Mouse (Mus musculus) embryonic facial prominence, embryonic 12.5 days (tissue): ENCODE data around the gene Plcb4. TPM values are rescaled to one million over a fixed set of nuclear protein-coding genes. Genes with fewer than 3 reads are reported as not detected.

ENCODE experiments used
- ATAC-seq: fragments of 200-750 bp; cut with Nextera tagmentation; 2 replicates; pipeline ENCODE4 v1.8.0; 2017; ENCODE audit not compliant: insufficient number of reproducible peaks, insufficient read depth, low FRiP score, low TSS enrichment
- H3K27ac ChIP-seq: fragments of 300-500 bp; sonication (generic); 2 replicates; pipeline ENCODE4 v1.5.1; 2016; ENCODE audit warnings: mild to moderate bottlenecking
- H3K27me3 ChIP-seq: fragments of 300-500 bp; sonication (generic); 2 replicates; pipeline ENCODE4 v1.6.1; 2016; ENCODE audit warnings: mild to moderate bottlenecking, moderate library complexity
- H3K36me3 ChIP-seq: fragments of 300-500 bp; sonication (generic); 2 replicates; pipeline ENCODE4 v1.6.1; 2016; ENCODE audit warnings: mild to moderate bottlenecking
- H3K4me1 ChIP-seq: fragments of 300-500 bp; sonication (generic); 2 replicates; pipeline ENCODE4 v1.6.1; 2016
- H3K4me2 ChIP-seq: fragments of 300-500 bp; sonication (generic); replicated peaks from 2 replicates; pipeline ENCODE4 v1.6.1; 2016; ENCODE audit warnings: mild to moderate bottlenecking, moderate library complexity
- H3K4me3 ChIP-seq: fragments of 300-500 bp; sonication (generic); 2 replicates; pipeline ENCODE4 v1.5.1; 2016; ENCODE audit warnings: mild to moderate bottlenecking
- H3K9ac ChIP-seq: fragments of 300-500 bp; sonication (generic); 2 replicates; pipeline ENCODE4 v1.6.1; 2016; ENCODE audit warnings: mild to moderate bottlenecking, moderate library complexity
- H3K9me3 ChIP-seq: fragments of 300-500 bp; sonication (generic); 2 replicates; pipeline ENCODE4 v1.6.1; 2016; ENCODE audit warnings: mild to moderate bottlenecking, moderate library complexity
- WGBS: fragments of 180-500 bp; shearing (Covaris S2); methylation state at CpG from one replicate; pipeline ENCODE4 v1.1.7; 2016; 5-methylcytosine and 5-hydroxymethylcytosine counted together
- polyA plus RNA-seq: library from polyadenylated mRNA; unstranded; fragments of >200 nt; fragmentation: Nextera tagmentation; extraction: Ambion mirVana; gene quantifications from 2 replicates; pipeline ENCODE4 v1.2.1, GENCODE M21; 2016

Plcb4 gene
- polyA plus RNA-seq, 1 experiment from 2014 or later, result 18.7 TPM

DNA sequence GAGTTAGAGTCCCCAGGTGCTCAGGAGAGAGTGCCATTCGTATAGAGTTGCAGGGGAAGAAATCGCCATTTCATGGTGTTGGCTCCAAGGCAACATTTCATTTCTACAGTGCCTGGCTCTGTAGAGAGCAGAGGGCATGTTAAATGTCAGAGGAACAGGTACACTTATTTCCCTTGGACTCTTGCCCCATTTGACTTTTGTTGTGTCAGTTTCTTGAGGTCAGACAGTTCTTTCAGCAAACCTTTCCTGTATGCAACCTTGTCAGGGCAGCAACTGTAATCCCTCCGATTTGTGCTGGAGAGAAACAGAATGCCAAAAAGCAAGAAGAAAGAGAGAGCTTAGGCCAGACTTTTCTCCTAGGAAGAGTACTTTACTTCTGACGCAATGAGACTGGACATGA is 189.4 kb downstream of the Plcb4 start:
- H3K27me3 ChIP-seq, result no peaks in the 10 kb centered on the region
- H3K36me3 ChIP-seq, result no peaks in the 10 kb centered on the region
- no peak overlapping the region for H3K9ac ChIP-seq
- no peaks in the 10 kb centered on the region for H3K9me3 ChIP-seq
- H3K27ac ChIP-seq, result no peak overlapping the region
- no peak overlapping the region for H3K4me3 ChIP-seq
- ATAC-seq, result no peak
- 70% methylated on average over 4 of the region's 4 CpGs for WGBS
- no peaks in the 10 kb centered on the region for H3K4me1 ChIP-seq
- no peak overlapping the region for H3K4me2 ChIP-seq

GRCm38 (mm10) chr2:135851964-135852363 is 193.2 kb downstream of the Plcb4 start:
- Histone ChIP-seq H3K4me1 (0 out of 2 replicates have a peak, but pooled peaks cover 8% of the 10 kb centered on the region), H3K27ac (no peak overlapping the region)
- WGBS, result 74% methylated on average over 5 of the region's 5 CpGs

DNA sequence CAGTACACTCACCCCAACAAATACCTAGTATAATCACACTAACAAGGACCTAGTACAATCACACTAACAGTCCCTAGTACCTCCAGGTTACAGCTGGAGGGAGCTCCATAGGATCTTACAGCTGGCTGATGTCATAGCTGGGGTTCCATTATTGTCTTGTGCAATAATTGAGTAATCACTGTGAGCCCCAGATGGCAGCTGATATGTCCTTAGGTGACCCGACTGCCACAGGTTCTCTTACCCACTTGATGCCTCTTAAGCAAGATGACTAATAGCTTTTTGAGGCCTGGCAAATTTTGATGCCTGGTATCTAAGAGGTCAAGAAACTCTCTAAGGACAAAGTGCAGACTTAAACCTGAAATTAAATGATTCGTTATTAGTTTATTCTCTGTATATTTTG is 194.3 kb downstream of the Plcb4 start:
- H3K4me2 ChIP-seq, result no peak overlapping the region
- no peak overlapping the region for H3K9ac ChIP-seq
- no peak for ATAC-seq
- H3K4me1 ChIP-seq, result 0 out of 2 replicates have a peak, but pooled peaks cover 8% of the 10 kb centered on the region
- H3K4me3 ChIP-seq, result no peak overlapping the region
- H3K27me3 ChIP-seq, result no peaks in the 10 kb centered on the region
- 82% methylated on average over 2 of the region's 2 CpGs for WGBS
- H3K9me3 ChIP-seq, result no peaks in the 10 kb centered on the region
- H3K27ac ChIP-seq, result no peak overlapping the region
- H3K36me3 ChIP-seq, result no peaks in the 10 kb centered on the region

More at GRCm38 (mm10) chr2:135851964-135852363, 193.2 kb downstream of the Plcb4 start:
- Histone ChIP-seq H3K4me2 (no peak overlapping the region), H3K9me3 (no peaks in the 10 kb centered on the region), H3K4me3 (no peak overlapping the region), H3K36me3 (no peaks in the 10 kb centered on the region), H3K27me3 (no peaks in the 10 kb centered on the region), H3K9ac (no peak overlapping the region)
- no peak for ATAC-seq

DNA sequence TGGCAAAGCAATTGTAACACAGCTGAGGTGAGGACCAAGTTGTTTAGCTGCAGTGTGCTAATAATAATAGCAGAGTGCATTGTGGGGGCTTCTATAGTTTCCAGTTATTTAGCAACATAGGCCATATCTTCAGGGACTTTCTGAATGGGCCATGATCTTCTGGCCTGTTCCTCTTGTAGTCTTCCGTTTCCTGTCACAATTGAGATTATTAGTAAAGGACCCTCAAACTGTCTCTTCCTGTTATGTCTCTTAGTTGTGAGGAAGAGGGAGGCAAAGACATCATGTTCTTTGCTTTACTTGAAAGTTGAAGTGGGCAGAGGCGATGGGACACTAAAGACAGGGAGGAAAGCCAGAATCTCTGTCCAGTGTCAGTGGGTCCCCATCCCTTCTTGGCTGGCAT is 195.2 kb downstream of the Plcb4 start:
- 86% methylated on average over 2 of the region's 2 CpGs for WGBS
- no peaks in the 10 kb centered on the region for H3K36me3 ChIP-seq
- no peak overlapping the region for H3K4me2 ChIP-seq
- H3K4me3 ChIP-seq, result no peak overlapping the region
- no peak for ATAC-seq
- 0 out of 2 replicates have a peak, but pooled peaks cover 8% of the 10 kb centered on the region for H3K4me1 ChIP-seq
- H3K27ac ChIP-seq, result no peak overlapping the region
- no peak overlapping the region for H3K9ac ChIP-seq
- H3K27me3 ChIP-seq, result no peaks in the 10 kb centered on the region
- no peaks in the 10 kb centered on the region for H3K9me3 ChIP-seq

- Histone ChIP-seq H3K27ac (no peak overlapping the region), H3K4me3 (no peak overlapping the region), H3K4me2 (no peak overlapping the region), H3K9me3 (no peaks in the 10 kb centered on the region), H3K4me1 (0 out of 2 replicates have a peak, but pooled peaks cover 8% of the 10 kb centered on the region), H3K27me3 (no peaks in the 10 kb centered on the region), H3K36me3 (no peaks in the 10 kb centered on the region), H3K9ac (no peak overlapping the region)
- 66% methylated on average over 6 of the region's 6 CpGs for WGBS
- ATAC-seq, result no peak
Observed at GRCm38 (mm10) chr2:135855890-135856490, 197.2 kb downstream of the Plcb4 start.

DNA sequence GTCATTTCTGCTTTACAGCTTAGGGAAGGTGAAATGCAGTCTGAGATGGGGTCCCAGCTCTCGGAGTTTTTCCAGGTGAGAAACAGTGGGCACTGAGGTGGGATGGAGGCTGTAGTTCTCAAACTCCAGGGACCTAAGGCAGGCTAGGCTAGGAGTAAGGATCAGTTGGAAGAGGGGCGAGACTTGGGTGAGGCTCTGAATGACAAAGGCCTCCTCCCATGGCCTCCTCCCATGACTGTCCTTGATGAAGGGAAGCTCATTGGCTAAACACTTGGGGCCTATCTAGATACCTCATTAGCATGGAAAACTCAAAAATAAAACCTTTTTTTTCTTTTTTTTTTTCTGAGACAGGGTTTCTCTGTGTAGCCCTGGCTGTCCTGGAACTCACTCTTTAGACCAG is 198.0 kb downstream of the Plcb4 start:
- Histone ChIP-seq H3K4me2 (no peak overlapping the region), H3K4me3 (no peak overlapping the region), H3K36me3 (no peaks in the 10 kb centered on the region), H3K9me3 (no peaks in the 10 kb centered on the region), H3K4me1 (0 out of 2 replicates have a peak, but pooled peaks cover 8% of the 10 kb centered on the region), H3K9ac (no peak overlapping the region), H3K27me3 (no peaks in the 10 kb centered on the region), H3K27ac (no peak overlapping the region)
- 86% methylated on average over 2 of the region's 2 CpGs for WGBS
- ATAC-seq, result no peak

GRCm38 (mm10) chr2:135861531-135862488 is 203.0 kb downstream of the Plcb4 start:
- Histone ChIP-seq H3K9me3 (no peaks in the 10 kb centered on the region), H3K27me3 (no peaks in the 10 kb centered on the region), H3K27ac (no peak overlapping the region), H3K4me3 (no peak overlapping the region), H3K4me1 (peaks cover 8% of the 10 kb centered on the region), H3K9ac (no peak overlapping the region), H3K4me2 (no peak overlapping the region), H3K36me3 (no peaks in the 10 kb centered on the region)
- WGBS, result 74% methylated on average over 8 of the region's 8 CpGs
- no peak for ATAC-seq

DNA sequence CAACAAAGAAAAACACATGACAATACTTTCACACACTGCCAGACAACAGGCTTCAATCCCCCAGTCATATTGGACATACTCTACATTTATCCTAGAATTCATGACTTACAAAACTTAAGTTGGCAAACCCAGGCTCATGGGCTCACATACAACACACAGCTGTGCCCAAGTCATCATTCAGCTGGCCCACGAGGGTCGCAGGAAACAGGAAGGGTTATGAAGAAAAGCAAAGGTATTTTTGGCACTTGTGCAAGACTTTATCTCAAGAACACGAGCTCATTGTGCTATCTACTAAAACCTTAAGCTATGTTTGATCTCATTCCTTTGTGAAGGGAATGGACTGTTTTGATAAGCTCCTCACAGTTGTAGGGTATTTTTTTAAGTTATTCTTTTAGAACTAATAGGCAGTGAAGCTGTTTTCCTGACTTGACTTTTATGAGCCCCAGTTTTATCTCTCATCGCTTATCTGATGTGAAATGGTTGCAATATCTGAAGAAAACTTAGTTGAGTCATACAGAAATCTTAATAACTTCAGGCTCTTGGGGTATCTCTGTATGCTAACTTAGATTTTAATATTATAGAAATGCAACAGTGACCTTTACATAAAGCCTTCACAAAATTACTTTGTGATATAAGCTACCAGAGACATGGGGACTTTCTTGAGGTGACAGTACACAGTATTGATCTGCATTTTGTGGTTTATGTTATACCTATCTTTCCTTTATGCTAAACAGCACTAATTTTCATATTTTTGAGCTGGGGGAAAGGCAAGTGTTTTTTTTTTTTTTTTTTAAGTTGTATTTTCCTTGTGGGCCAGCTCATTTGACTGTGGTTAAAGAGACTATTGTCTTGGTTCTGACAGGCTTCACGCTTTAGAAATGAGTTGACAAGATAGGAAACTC is 203.9 kb downstream of the Plcb4 start:
- no peak overlapping the region for H3K9ac ChIP-seq
- H3K9me3 ChIP-seq, result no peaks in the 10 kb centered on the region
- WGBS, result 73% methylated on average over 5 of the region's 5 CpGs
- no peak overlapping the region for H3K4me3 ChIP-seq
- no peak for ATAC-seq
- no peaks in the 10 kb centered on the region for H3K36me3 ChIP-seq
- no peaks in the 10 kb centered on the region for H3K27me3 ChIP-seq
- no peak overlapping the region for H3K4me2 ChIP-seq
- H3K4me1 ChIP-seq, result peaks cover 11% of the 10 kb centered on the region
- no peak overlapping the region for H3K27ac ChIP-seq

DNA sequence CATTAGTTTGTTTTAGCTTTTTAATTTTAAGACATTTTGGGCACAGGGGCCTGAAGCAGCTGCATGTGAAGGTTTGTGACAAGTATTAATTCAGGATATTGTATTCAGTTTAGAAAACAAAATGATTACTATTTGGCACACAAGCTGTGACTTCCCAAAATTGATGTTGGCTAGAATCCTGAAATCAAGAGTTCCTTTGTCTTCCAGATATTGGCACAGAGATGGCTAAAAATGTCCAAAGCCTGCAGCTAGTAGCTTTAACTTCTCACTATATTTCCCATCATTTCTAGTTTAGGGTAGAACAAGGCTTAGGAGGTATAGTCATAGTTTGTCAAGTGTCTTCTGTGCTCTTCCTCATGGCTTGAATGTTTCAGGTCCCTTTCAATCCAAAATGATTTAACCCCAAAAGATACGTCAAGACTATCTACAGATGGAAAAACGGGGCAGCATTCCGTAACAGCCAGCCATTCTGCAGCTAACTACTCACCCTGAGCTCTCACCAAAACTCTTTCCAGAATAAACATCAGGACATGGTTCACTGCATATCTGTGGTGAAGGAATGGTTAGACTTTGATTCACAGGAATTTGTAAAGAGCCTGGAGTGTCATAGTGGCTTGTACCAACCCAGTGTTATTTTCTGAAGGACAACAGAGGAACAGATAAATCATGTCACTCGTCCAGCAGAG is 204.7 kb downstream of the Plcb4 start:
- no peaks in the 10 kb centered on the region for H3K36me3 ChIP-seq
- H3K9ac ChIP-seq, result no peak overlapping the region
- no peak for ATAC-seq
- H3K27me3 ChIP-seq, result no peaks in the 10 kb centered on the region
- H3K4me3 ChIP-seq, result no peak overlapping the region
- H3K4me1 ChIP-seq, result peaks cover 11% of the 10 kb centered on the region
- no peak overlapping the region for H3K4me2 ChIP-seq
- no peak overlapping the region for H3K27ac ChIP-seq
- H3K9me3 ChIP-seq, result no peaks in the 10 kb centered on the region
- WGBS, result 72% methylated on average over 4 of the region's 4 CpGs

DNA sequence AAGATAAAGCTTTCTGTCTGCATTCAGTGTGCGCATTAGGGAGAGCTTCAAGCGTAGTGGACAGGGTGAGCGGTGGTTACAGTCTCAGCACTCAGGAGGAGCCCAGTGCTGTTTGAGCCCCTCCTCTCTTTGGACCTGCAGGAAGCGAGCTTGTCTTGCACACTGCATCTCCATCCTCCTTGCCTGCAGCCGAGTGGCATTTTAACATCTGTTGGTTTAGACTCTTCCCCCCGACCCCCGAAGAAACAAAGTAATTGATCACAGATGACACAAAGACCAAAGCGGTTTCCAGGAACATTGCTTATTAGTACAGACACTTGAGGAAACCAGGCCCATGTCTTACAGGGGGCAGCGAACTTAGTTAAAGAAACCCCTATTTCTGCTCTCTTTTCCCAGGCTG is 207.6 kb downstream of the Plcb4 start:
- Histone ChIP-seq H3K4me3 (no peak overlapping the region), H3K9ac (no peak overlapping the region), H3K27me3 (no peaks in the 10 kb centered on the region), H3K4me1 (peaks cover 11% of the 10 kb centered on the region), H3K36me3 (no peaks in the 10 kb centered on the region), H3K4me2 (peak overlapping the region; percentile 16), H3K27ac (peak overlapping the region; percentile 67; the same call in 1 of the 2 replicates), H3K9me3 (no peaks in the 10 kb centered on the region)
- ATAC-seq, result peak; percentile 67; the same call in 1 of the 2 replicates
- WGBS, result 16% methylated on average over 9 of the region's 9 CpGs

DNA sequence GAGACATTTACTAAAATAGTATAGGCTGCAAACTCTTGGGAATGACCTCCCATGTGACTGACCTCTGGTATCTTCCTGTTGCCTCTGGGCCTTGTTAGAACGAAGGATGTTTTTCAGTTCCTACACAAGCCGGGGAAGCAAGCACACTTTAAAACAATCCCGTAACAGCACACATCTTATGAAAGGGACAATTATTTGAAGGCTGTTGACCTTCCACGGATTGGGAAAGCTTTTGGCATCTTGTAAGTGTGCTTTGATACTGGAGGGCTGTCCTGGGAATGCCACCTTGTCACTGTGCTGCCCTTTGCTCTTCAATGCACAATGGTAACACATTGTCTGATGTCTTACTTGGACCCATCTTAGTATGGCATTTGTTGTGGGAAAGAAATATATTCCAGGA is 208.0 kb downstream of the Plcb4 start:
- Histone ChIP-seq H3K4me1 (peaks cover 11% of the 10 kb centered on the region), H3K9me3 (no peaks in the 10 kb centered on the region), H3K4me3 (no peak overlapping the region), H3K27me3 (no peaks in the 10 kb centered on the region), H3K9ac (no peak overlapping the region), H3K27ac (peak overlapping the region; percentile 67; the same call in 1 of the 2 replicates), H3K36me3 (no peaks in the 10 kb centered on the region), H3K4me2 (peak overlapping the region; percentile 16)
- 12% methylated on average over 4 of the region's 4 CpGs for WGBS
- ATAC-seq, result no peak
